Mouse (Mus musculus): ENCODE measurements at regions not wholly inside any gene's neighbourhood (a gene's known extent, or its start where the extent isn't known, plus 50 kb on each side); places are given as distances from the start of the nearest gene placed in this dataset.

- no peak for DNase-seq
Measured at GRCm38 (mm10) chr3:39234921-39235320, 348.2 kb downstream of the Fat4 start.

DNA sequence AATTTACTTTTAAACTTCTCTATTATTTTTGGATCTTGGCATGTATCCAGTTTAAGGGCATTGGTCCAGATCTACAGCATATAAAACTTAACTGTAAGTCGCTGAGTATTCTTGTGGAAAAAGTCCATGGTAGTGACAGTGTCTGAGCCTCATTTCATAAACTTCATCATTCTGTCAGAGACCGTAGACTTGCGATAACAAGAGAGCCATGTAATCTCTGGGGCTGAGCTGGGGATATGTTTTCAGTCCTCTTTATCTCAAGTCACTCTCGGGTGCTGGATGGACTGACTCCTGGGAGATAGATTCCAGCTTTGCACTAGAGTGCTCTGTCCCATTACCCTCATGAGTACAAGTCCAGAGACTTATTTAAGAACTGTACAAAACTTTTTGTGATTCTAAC is 362.0 kb downstream of the Fat4 start:
- no peak for DNase-seq

GRCm38 (mm10) chr3:39249224-39249892 is 362.6 kb downstream of the Fat4 start:
- no peak for DNase-seq

DNA sequence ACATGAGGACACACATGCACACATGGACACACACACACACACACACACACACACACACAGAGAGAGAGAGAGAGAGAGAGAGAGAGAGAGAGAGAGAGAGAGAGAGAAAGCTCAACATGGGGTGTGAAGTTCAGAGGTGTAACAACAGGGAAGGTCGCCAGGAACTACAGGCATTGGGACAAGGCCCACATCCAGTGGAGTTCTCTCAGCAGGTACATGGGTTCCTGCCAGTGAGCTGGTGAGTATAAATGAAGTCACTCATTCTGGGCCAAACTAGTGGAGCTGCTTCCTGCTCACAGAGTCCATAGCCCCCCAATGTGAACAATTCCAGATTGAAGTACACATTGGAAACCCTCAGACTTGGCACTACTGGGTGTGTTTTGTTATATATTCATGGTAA is 366.3 kb downstream of the Fat4 start:
- DNase-seq = no peak

DNA sequence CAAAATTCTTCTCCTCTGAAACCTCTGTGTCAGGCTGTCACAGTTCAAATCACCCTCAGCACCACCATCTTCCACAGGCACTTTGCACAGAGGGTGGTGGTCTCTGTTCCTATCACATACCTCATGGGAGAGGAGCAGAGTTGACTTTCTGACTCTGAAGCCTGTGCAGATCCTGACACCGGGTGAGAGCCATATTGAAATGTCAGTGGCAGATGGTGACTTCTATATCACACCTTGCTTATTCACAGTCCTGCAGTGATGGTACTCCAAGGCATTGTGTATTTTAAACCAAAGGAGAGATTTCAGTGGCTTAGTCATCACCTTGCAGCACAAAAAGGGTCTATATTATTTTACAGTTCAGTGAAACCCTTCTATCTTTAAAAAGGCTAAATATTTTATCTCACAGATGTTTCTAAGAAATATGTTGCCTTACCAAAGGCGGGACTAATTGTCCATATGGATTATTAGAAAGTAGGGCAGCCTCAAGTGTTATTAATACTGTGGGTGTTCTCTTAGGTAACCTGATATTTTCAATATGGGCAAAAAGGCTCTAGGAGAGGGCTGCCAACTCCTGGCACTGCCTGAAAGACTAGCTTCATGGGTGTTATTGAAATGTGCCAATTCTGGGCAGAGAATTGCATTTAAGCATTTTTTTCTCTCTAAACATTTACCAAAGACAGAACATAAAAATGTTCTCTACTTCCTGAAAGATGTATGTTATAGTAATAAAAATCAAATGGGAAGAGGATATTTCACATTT is 378.1 kb downstream of the Fat4 start:
- no peak for DNase-seq

DNA sequence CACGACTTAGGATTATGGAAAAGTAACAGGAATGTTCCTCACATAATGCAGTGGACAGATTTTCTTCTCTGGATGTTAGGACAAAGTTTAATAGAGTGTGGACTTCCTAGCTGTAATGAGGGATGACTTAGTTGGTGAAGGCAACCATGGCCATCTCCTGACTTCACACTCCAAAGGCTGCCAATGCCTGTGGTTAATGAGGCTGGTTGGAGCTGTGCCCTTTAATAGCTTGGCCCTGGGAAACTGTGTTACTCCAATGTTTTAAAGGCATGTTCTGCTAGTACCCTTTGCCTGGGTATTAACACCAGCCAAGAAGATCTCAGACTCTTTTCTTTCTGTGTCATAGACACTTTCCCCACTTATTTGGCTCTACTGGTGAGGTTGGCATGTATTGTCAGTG is 378.9 kb downstream of the Fat4 start:
- peak; percentile 11 for DNase-seq

- DNase-seq = peak; percentile 14
Measured at GRCm38 (mm10) chr3:39269388-39269787, 382.6 kb downstream of the Fat4 start.

DNA sequence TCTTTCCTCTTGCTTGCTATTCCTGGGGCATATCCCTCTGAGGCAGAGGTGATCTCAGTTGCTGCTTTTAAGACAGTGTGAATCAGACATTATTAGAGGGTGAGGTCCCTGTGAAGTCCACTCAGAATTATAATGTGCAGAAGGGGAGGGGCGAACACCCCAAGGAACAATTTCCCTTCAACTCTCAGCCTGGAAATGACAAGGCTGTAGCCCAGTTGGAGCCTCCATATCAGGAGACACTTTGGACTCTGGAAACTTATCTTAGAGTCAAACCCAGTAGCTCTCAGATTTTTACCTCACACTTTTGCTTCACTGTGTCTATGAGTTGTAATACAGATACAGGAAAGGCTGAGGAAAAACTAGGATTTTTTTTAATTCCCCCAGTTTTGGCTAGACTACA is 385.9 kb downstream of the Fat4 start:
- DNase-seq = no peak

- no peak for DNase-seq
Measured at GRCm38 (mm10) chr3:39276897-39277296, 390.2 kb downstream of the Fat4 start.

- DNase-seq = no peak
Measured at GRCm38 (mm10) chr3:39277310-39277709, 390.6 kb downstream of the Fat4 start.

- peak; percentile 7 for DNase-seq
Measured at GRCm38 (mm10) chr3:39295255-39295654, 408.5 kb downstream of the Fat4 start.

- DNase-seq = no peak
Measured at GRCm38 (mm10) chr3:39296257-39296656, 409.5 kb downstream of the Fat4 start.

DNA sequence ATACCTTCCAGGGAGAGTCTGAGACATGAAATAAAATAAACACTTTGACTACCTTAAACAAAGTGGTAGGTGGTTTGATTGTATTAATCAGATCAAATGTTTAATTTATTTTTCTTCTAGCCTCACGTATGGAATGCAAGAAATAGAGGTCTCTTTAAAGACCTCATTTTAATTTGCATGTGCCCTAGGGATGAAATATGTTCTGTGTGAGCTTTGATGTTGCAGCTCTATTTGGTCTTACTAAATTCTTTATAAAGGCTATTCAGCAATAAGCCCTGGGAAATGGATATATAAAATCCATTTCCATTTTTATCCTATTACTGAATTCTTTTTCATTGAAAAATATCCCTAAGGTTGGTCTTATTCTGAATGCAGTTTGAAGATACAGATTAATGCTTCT is 422.7 kb downstream of the Fat4 start:
- DNase-seq = no peak

GRCm38 (mm10) chr3:39313563-39313962 is 426.8 kb downstream of the Fat4 start:
- DNase-seq = no peak

DNA sequence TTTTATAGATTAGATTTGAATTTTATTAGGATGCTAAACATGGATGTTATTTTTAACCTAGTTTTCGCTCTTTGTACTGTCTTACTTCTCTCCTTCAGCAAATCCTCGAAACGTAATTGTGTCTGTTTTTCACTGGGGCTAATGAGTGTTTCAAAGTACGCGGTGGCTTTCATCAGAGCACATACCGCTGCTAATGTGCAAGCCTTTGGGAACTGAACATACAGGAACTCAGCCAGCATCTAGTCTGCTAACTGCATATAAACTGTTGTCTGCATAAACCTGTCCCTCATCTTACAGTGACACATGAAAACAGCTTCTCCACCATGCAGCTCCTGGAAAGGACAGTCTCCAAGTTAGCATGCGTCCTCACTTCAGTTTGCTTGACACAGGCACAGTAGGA is 434.1 kb downstream of the Fat4 start:
- DNase-seq = no peak

DNA sequence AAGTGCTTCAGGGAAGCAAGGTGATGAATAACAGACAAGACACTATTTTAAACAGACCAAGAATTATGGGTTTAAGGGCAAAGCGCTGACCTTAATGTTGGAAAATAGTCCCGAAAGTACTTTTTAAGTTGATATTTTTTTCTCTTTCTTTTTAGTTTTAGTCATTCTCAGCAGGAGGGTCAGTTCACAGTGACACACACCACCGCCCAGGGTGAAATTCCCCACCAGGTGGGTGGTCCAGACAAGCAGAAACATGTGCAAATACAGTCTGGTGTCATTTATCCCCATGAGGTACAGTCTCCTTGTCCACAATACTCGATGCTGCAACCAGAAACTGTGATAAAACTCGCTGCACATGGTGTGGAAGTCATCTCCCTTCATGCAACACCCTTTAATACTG is 435.5 kb downstream of the Fat4 start:
- DNase-seq = no peak

DNA sequence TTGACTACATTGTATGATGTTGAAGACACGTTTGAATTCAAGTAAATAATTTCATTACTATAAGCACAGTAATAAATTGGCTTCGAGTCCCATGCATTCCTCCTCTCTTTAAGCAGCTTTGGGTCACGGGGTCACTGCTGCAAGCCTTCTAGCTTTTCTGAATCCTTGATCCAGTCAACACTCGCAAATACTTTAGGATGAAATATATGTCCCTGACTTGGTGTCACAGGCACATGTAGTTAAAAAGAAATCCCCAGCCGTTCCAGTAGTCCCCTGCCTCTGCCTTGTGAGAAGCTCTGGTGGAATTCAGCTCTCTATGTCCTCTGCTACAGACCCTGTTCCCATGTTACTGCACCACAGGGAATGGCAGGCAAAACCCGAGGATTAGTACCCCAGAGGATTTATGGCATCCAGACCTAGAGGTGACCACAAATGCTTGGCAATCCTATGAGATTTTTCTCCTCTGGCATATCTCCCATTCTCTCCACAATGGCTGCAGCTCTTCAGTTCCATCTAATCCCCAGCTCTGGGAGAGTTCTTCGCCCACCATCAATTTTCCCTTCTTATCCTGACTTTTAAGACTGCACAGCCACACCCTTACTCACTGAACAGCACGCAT is 449.0 kb downstream of the Fat4 start:
- DNase-seq = no peak

DNA sequence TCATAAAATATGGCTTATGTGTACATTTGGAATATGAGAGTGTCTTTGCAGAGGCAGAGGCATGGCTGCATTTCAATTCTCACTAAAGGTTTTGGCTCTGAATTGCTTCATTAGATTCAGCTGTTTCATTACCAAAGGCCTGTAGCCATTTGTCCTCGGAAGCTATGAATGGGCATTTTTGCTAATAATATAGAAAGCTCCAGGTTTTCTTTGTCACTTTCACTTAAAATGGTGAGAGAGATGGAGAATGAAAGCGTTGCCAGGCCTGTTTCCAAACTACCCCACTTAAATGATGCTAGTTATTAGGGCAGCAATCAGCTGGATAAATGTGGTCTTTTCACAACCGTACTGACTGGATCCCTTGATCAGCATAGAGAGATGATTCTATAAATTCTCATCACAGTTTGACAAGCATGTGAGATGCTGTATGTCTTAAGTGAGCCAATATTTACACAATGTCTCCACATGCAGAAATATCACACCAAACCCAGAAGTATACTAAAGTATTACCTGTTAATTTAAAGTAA is 454.5 kb downstream of the Fat4 start:
- no peak for DNase-seq

DNA sequence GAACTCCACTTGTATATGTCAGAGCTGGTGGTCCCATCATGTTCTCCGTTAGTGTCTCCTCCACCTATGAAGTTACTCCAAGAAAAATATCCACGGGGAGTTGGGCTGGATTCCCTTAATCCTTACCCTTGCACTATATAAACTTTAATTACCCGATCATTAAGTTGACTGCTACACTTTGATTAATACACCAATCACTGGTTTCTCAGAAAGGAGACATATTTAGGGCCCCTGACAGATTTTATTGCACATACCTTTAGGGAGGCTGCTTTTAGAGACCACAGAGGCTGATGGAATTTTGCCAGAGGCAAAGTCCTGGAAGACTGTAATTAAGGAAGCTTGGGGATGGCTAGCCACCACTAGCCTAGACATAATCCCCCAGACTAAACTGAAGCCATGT is 457.3 kb downstream of the Fat4 start:
- DNase-seq = no peak

DNA sequence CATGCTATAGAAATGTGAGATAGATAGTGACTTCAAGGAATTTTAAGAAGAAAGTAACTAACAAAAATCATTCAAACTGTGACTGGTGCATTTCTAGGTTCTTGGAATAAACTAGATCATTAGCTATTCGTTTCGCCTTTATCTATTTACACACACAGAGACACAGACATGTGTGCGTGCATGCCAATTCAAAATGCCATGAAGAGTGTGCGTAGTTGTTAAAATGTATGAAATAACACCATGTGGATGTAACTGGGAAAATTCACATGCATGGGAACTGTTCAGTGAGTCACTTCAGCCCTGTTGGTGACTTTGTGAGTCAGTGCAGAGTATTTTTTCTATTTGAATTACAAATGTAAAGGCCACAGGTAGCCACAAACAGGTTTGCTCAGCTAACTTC is 460.8 kb downstream of the Fat4 start:
- DNase-seq = no peak

- peak; percentile 7 for DNase-seq
Measured at GRCm38 (mm10) chr3:39357012-39357411, 470.3 kb downstream of the Fat4 start.

GRCm38 (mm10) chr3:39360278-39360677 is 473.5 kb downstream of the Fat4 start:
- DNase-seq = no peak

DNA sequence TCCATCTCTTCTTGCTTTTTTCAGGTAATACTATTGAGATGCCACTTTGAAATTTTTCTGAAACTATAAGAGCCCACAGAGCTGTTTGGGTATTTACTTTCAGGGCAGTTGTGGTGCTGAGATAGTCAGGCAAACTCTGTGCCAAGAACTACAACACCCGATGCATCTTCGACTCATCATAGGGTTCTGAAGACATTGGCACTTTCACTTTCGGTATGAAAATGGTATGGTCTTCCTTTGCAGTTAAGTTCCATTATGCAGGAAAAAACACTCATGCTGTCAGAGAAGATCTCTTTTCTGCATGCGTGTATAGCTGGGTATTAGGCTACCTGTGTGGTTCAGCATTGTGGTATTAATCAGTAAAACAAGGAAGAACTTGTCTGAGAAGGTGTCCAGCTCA is 484.2 kb downstream of the Fat4 start:
- no peak for DNase-seq

Measured in adrenal gland, adult 2 months (tissue).